Mouse (Mus musculus) stomach, embryonic 14.5 days (tissue): ENCODE measurements around the gene Atad5. TPM values are rescaled to one million over a fixed set of nuclear protein-coding genes. Genes with fewer than 3 reads are reported as not detected.

Source experiments
- ATAC-seq: fragments of 200-750 bp; cut with Nextera tagmentation; 2 replicates; pipeline ENCODE4 v1.8.0; 2017; ENCODE audit warnings: low read depth, moderate TSS enrichment; ENCODE audit not compliant: insufficient number of reproducible peaks, insufficient read depth, low FRiP score
- H3K27ac ChIP-seq: fragments of 300-500 bp; sonication (generic); 2 replicates; pipeline ENCODE4 v1.5.1; 2014; ENCODE audit warnings: mild to moderate bottlenecking, low read length, moderate library complexity, mixed read lengths
- H3K27me3 ChIP-seq: fragments of 300-500 bp; sonication (generic); 2 replicates; pipeline ENCODE4 v1.6.1; 2014; ENCODE audit warnings: low read length, control low read depth, mixed read lengths; ENCODE audit not compliant: control insufficient read depth, insufficient read depth
- H3K36me3 ChIP-seq: fragments of 300-500 bp; sonication (generic); 2 replicates; pipeline ENCODE4 v1.6.1; 2014; ENCODE audit warnings: mild to moderate bottlenecking, control low read depth, low read length, moderate library complexity, mixed read lengths; ENCODE audit not compliant: control insufficient read depth, insufficient read depth
- H3K4me1 ChIP-seq: fragments of 300-500 bp; sonication (generic); 2 replicates; pipeline ENCODE4 v1.6.1; 2014; ENCODE audit warnings: low read length, control low read depth, mixed read lengths; ENCODE audit not compliant: control insufficient read depth, insufficient read depth
- H3K4me2 ChIP-seq: fragments of 300-500 bp; sonication (generic); replicated peaks from 2 replicates; pipeline ENCODE4 v1.6.1; 2014; ENCODE audit warnings: low read depth, low read length, control low read depth
- H3K4me3 ChIP-seq: fragments of 300-500 bp; sonication (generic); 2 replicates; pipeline ENCODE4 v1.5.1; 2014; ENCODE audit warnings: low read depth, low read length, control low read depth
- H3K9ac ChIP-seq: fragments of 300-500 bp; sonication (generic); replicated peaks from 2 replicates; pipeline ENCODE4 v1.6.1; 2014; ENCODE audit warnings: low read depth, mild to moderate bottlenecking, control low read depth, low read length, moderate library complexity, mixed read lengths
- H3K9me3 ChIP-seq: fragments of 300-500 bp; sonication (generic); 2 replicates; pipeline ENCODE4 v1.6.1; 2016; ENCODE audit warnings: low read depth, low read length, control low read depth; ENCODE audit not compliant: control insufficient read depth
- WGBS: fragments of 180-500 bp; shearing (Covaris S2); extraction: QIAGEN DNeasy Blood & Tissue Kit; methylation state at CpG from one replicate; pipeline ENCODE4 v1.1.7; 2014; 5-methylcytosine and 5-hydroxymethylcytosine counted together
- polyA plus RNA-seq: library from polyadenylated mRNA; unstranded; fragments of >200 nt; fragmentation: Nextera tagmentation; extraction: Ambion mirVana; gene quantifications from 2 replicates; pipeline ENCODE4 v1.2.1, GENCODE M21; 2014

The Atad5 gene
- polyA plus RNA-seq, 1 experiment from 2014 or later: 16.3 TPM

DNA sequence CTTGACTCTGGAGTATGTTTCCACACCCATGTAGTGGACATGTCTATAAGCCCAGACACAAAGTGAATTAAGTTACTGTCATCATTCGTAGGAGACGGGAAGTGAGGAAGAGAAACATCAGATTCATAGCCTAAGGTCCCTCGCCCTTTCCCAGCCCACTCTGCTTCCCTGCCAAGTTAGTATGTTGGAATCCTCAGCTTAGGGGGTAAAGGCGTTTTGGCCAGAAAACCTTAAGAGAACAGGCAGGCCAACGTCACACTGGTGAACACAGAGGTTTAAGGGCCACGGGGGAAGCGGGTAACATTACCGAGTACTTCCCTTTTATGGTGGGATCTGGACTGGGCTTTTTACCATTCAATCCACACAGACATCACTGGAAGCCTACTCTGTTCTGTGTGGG lies 66.3 kb downstream of the Atad5 start:
- Histone ChIP-seq H3K36me3 (no peaks in the 10 kb centered on the region), H3K4me3 (no peak overlapping the region), H3K9ac (no peak overlapping the region), H3K4me2 (no peak overlapping the region), H3K27ac (no peak overlapping the region), H3K27me3 (peaks cover 23% of the 10 kb centered on the region), H3K9me3 (no peaks in the 10 kb centered on the region), H3K4me1 (peaks cover 5% of the 10 kb centered on the region; the same call in 1 of the 2 replicates)
- ATAC-seq: no peak
- WGBS: 84% methylated on average over 8 of the region's 8 CpGs

DNA sequence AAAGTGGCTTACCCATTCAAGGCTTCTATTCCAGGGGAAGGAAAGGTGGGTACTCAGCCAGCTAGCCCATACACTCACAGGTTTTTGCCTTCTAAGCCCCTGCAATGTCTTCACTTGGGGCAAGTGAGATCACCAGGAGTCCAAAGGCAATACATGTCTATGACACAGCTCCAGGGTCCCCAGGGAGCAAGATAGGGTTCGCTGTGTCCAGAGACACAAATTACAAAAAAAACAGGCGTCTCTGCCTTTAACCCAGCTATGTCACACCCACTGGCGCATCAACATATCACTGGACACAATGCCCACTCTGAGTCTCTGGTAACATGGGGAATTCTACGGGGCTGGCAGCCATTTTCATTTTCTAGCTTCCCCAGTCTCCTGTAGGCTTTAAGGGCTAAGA lies 66.8 kb downstream of the Atad5 start:
- H3K27ac ChIP-seq: no peak overlapping the region
- no peak for ATAC-seq
- H3K36me3 ChIP-seq: no peaks in the 10 kb centered on the region
- H3K4me2 ChIP-seq: no peak overlapping the region
- peaks cover 5% of the 10 kb centered on the region; the same call in 1 of the 2 replicates for H3K4me1 ChIP-seq
- H3K9ac ChIP-seq: no peak overlapping the region
- 82% methylated on average over 4 of the region's 4 CpGs for WGBS
- H3K9me3 ChIP-seq: no peaks in the 10 kb centered on the region
- H3K4me3 ChIP-seq: no peak overlapping the region
- H3K27me3 ChIP-seq: peaks cover 23% of the 10 kb centered on the region

DNA sequence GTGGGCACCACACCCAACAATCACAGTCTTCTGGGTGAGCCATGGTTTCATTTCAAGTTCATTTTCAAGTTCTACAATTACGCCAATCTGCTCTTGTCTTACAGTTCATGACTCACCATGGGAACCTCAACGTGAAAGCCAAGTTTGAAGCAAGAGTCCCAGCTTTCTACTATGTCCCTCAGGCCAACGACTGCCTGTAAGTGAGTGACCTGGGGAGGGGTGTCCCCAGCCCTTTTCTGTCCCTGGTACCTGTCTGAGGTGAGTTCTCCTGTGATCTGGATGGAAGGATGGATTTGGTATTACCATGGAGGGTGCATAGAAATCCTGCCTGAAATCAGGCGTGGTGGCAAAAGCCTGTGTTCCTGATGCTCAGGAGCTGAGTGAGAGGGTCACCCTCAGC lies 67.6 kb downstream of the Atad5 start:
- Histone ChIP-seq H3K9ac (no peak overlapping the region), H3K4me3 (no peak overlapping the region), H3K27ac (no peak overlapping the region), H3K27me3 (peaks cover 23% of the 10 kb centered on the region), H3K9me3 (no peaks in the 10 kb centered on the region), H3K4me1 (peaks cover 5% of the 10 kb centered on the region; the same call in 1 of the 2 replicates), H3K4me2 (no peak overlapping the region), H3K36me3 (no peaks in the 10 kb centered on the region)
- no peak for ATAC-seq
- WGBS: 85% methylated on average over 4 of the region's 4 CpGs

DNA sequence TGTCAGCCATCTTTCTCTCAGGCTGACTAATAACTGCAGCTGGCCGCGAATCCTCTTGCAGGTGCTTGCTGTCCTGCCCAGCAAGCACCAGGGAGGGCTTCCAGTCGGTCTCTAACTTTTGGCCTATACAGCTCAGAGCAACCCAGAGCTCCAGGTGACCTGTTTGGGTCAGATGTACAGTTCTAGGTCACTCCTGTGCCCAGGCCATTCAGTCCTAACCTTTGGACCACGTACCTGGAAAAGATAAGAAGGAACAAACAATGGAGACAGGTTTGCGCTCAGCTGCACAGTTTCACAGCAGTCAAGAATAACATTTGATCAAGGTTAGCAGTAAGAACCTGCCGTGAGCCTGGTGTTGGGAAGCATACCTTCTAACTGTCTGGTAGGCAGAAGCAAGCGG lies 69.8 kb downstream of the Atad5 start:
- WGBS: 70% methylated on average over 7 of the region's 7 CpGs
- H3K4me3 ChIP-seq: no peak overlapping the region
- no peaks in the 10 kb centered on the region for H3K36me3 ChIP-seq
- H3K4me1 ChIP-seq: peaks cover 3% of the 10 kb centered on the region; the same call in 1 of the 2 replicates
- H3K4me2 ChIP-seq: no peak overlapping the region
- peaks cover 13% of the 10 kb centered on the region for H3K27me3 ChIP-seq
- no peak overlapping the region for H3K27ac ChIP-seq
- no peak for ATAC-seq
- no peaks in the 10 kb centered on the region for H3K9me3 ChIP-seq
- no peak overlapping the region for H3K9ac ChIP-seq

DNA sequence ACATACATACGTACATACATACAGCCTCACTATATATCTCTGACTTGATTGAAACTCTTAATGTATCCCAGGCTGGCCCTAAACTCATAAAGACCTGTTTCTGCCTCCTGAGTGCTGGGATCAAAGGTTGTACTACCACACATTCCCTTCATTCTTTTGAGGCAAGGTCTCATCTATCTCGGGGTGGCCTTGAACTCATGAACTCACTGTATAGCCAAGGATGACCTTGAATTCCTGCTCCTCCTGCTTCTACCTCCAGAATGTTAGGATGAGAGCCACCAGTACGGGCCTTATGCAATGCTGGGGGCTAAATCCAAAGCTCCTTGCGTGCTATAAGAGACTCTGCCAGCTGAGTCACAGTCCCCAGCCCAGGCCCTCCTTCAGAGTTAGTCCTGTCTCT lies 71.8 kb downstream of the Atad5 start:
- no peak overlapping the region for H3K4me2 ChIP-seq
- no peak overlapping the region for H3K27ac ChIP-seq
- H3K36me3 ChIP-seq: no peaks in the 10 kb centered on the region
- WGBS: 73% methylated on average over 4 of the region's 4 CpGs
- H3K9ac ChIP-seq: no peak overlapping the region
- H3K27me3 ChIP-seq: no peaks in the 10 kb centered on the region
- no peak overlapping the region for H3K4me3 ChIP-seq
- H3K9me3 ChIP-seq: no peaks in the 10 kb centered on the region
- no peaks in the 10 kb centered on the region for H3K4me1 ChIP-seq
- no peak for ATAC-seq

DNA sequence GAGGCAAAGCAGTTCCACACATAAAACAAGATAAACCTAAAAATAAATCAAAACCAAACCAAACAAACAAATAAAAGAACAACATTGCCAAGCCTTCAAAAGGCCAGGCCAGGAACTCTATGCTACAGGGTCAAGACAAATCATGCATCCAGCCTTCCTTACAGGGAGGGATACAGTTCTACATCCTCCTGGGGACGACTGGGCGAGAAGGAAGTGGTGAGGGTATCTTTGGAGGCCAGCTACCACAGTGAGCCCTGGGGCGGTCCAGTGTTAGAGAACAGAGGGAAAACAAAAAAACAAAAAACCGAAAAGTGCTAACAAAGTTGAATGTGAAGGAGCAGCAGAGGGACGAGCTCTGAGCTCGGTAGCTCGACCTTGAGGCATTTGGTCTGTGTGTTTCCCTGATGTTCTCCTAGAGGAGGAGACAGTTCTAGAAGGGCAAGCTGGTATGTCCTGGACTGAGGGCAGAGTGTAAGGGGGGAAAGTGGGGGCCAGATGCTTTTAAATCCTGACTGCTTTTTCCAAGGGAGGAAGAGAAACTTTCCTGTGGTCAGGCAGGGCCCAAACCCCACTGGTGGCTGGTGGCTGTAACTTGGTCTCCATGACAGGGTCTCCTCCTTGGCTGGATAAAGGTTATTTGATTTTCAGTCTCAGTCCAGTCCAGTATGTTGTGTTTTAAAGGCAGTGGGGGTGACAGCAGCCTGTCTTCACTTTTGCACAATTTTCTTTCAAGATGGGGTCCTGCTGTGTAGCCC lies 74.3 kb downstream of the Atad5 start:
- Histone ChIP-seq H3K4me2 (no peak overlapping the region), H3K9me3 (no peaks in the 10 kb centered on the region), H3K4me1 (no peaks in the 10 kb centered on the region), H3K36me3 (no peaks in the 10 kb centered on the region), H3K9ac (no peak overlapping the region), H3K27ac (no peak overlapping the region), H3K27me3 (no peaks in the 10 kb centered on the region), H3K4me3 (no peak overlapping the region)
- ATAC-seq: no peak
- WGBS: 72% methylated on average over 7 of the region's 7 CpGs

DNA sequence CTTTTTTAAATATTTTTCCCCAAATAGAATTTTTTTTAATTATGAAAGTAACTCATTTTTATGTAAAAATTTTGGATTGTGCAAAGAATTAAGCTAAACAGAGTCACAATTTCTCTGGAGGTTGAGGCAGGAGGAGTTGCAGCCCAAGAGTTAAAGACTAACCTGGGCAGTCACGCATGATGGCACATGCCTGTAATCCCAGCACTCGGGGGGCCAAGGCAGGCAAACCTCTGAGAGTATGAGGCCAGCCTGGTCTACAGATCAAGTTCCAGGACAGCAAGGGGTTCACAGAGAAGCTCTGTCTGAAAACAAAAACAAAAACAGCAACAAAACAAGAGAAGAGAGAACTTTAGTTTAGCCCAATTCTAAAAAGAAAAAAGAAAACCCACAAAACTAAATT lies 75.0 kb downstream of the Atad5 start:
- Histone ChIP-seq H3K36me3 (no peaks in the 10 kb centered on the region), H3K27me3 (no peaks in the 10 kb centered on the region), H3K9me3 (no peaks in the 10 kb centered on the region), H3K4me3 (no peak overlapping the region), H3K9ac (no peak overlapping the region), H3K27ac (no peak overlapping the region), H3K4me1 (no peaks in the 10 kb centered on the region), H3K4me2 (no peak overlapping the region)
- 76% methylated on average over 2 of the region's 2 CpGs for WGBS
- no peak for ATAC-seq

DNA sequence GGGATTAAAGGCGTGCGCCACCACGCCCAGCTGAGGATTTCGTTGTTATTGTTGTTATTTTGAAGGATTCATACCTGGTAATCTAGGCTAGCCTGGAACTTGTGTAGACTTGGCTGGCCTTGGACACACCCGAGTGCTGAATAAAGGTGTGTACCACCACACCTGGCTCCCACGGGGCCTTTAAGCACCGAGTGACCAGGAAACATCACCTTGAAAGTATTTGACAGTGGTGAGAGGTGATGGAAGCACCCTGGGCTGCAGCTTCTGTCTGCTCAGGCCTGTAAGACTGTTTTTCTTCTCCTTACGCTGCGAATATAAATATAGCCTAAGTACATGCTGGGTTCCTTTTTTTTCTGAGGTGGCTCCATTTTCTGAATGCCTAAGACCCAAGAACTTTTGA lies 78.9 kb downstream of the Atad5 start:
- ATAC-seq: no peak
- Histone ChIP-seq H3K4me1 (no peaks in the 10 kb centered on the region), H3K9ac (no peak overlapping the region), H3K9me3 (no peaks in the 10 kb centered on the region), H3K27me3 (no peaks in the 10 kb centered on the region), H3K36me3 (no peaks in the 10 kb centered on the region), H3K27ac (no peak overlapping the region), H3K4me2 (no peak overlapping the region), H3K4me3 (no peak overlapping the region)
- 90% methylated on average over 9 of the region's 9 CpGs for WGBS
